In the genomic region with DNA sequence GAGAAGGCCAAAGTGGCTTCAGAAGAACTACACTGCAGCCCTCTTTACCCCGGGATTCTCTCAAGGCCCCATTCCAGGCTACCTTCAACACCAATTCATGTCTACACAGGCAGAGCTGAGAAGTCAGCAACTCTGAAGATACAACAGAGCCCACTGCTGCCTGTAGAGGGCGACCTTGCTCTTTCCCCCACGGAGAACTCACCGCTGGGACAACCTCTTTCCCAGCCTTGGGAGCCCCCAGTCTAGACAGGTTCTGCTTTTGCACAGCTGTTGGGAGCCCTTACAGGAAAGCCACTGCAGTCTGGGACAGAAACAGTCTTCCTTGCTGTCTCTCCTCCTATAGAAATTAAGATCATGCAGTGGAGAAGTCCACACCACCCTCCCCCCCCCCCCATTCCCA, we compare ENCODE assay signal across 8 mouse cellular contexts. TPM values are rescaled to one million over a fixed set of nuclear protein-coding genes. Genes with fewer than 3 reads are reported as not detected.
A peak's percentile ranks its signal among the peaks of the same experiment; 100 is the strongest.
DNase-seq lines count a peak whose midpoint lies in the region; ATAC-seq and TF ChIP-seq lines count a peak whose summit lies in the region.

No protein-coding gene starts in this region.

- no peak for ATAC-seq in forebrain, embryonic 16.5 days
- ATAC-seq in intestine, embryonic 15.5 days, result peak; percentile 63; the same call in 1 of the 2 replicates
- ATAC-seq in midbrain, embryonic 13.5 days, result 0 out of 2 replicates have a peak, but pooled peaks have one; percentile 9

- H3K4me1 ChIP-seq in forebrain, embryonic 10.5 days, result peaks cover 10% of the 10 kb centered on the region
- H3K4me1 ChIP-seq in forebrain, embryonic 16.5 days (replicated peaks; ENCODE audit: control insufficient read depth, insufficient read depth, low read length), result no peaks in the 10 kb centered on the region
- peaks cover 10% of the 10 kb centered on the region for H3K4me1 ChIP-seq in bone marrow macrophage, adult 2 months (ENCODE audit: control insufficient read depth, insufficient read depth, low read length)
- no peaks in the 10 kb centered on the region for H3K4me1 ChIP-seq in intestine, embryonic 15.5 days (replicated peaks)
- no peaks in the 10 kb centered on the region for H3K4me1 ChIP-seq in midbrain, embryonic 13.5 days (replicated peaks)

- H3K4me2 ChIP-seq in forebrain, embryonic 16.5 days (ENCODE audit: low read length), result no peak overlapping the region
- H3K4me2 ChIP-seq in intestine, embryonic 15.5 days (replicated peaks), result no peak overlapping the region
- no peak overlapping the region for H3K4me2 ChIP-seq in midbrain, embryonic 13.5 days (replicated peaks)

- intact Hi-C loops in left cerebral cortex, postnatal 14 days (cut with DNase I), result loop anchor here (2.0 to 5.0 kb wide), 2 partner anchors 59 to 72 kb away; partner anchors contain the start of gene Tagap

- H3K9me3 ChIP-seq in forebrain, embryonic 10.5 days, result no peaks in the 10 kb centered on the region
- no peaks in the 10 kb centered on the region for H3K9me3 ChIP-seq in forebrain, embryonic 16.5 days (ENCODE audit: control insufficient read depth, low read length)
- no peaks in the 10 kb centered on the region for H3K9me3 ChIP-seq in intestine, embryonic 15.5 days
- no peaks in the 10 kb centered on the region for H3K9me3 ChIP-seq in midbrain, embryonic 13.5 days

- H3K27ac ChIP-seq in forebrain, embryonic 10.5 days, result peak overlapping the region; percentile 35; the same call in 1 of the 2 replicates
- H3K27ac ChIP-seq in forebrain, embryonic 16.5 days (ENCODE audit: low read length), result no peak overlapping the region
- H3K27ac ChIP-seq in bone marrow macrophage, adult 2 months (ENCODE audit: insufficient read depth, low read depth, low read length), result peak overlapping the region; percentile 13; the same call in 1 of the 2 replicates
- no peak overlapping the region for H3K27ac ChIP-seq in intestine, embryonic 15.5 days
- H3K27ac ChIP-seq in midbrain, embryonic 13.5 days, result no peak overlapping the region

- no peaks in the 10 kb centered on the region for H3K36me3 ChIP-seq in forebrain, embryonic 10.5 days (replicated peaks)
- no peaks in the 10 kb centered on the region for H3K36me3 ChIP-seq in forebrain, embryonic 16.5 days (ENCODE audit: control insufficient read depth, insufficient read depth)
- H3K36me3 ChIP-seq in intestine, embryonic 15.5 days, result no peaks in the 10 kb centered on the region
- H3K36me3 ChIP-seq in midbrain, embryonic 13.5 days, result no peaks in the 10 kb centered on the region

- no peak for TF ChIP-seq POLR2A in bone marrow macrophage, adult 2 months (IDR thresholded peaks at IDR 0.05; ENCODE audit: borderline replicate concordance, low read depth, low read length)

- peak; percentile 51 for DNase-seq in forebrain, embryonic 10.5 days (ENCODE audit: extremely low spot score, low spot score)
- DNase-seq in forelimb bud, embryonic 11.5 days (ENCODE audit: low read depth, low spot score), result peak; percentile 75
- DNase-seq in left cerebral cortex, postnatal 14 days (ENCODE audit: low spot score in 2 of 2), result peak; percentile 84 to 87
- DNase-seq in spleen, postnatal 36 days (ENCODE audit: low spot score in 2 of 2), result peak; percentile 73

- H3K4me3 ChIP-seq in forebrain, embryonic 10.5 days, result no peak overlapping the region
- no peak overlapping the region for H3K4me3 ChIP-seq in forebrain, embryonic 16.5 days (replicated peaks; ENCODE audit: low read length)
- no peak overlapping the region for H3K4me3 ChIP-seq in bone marrow macrophage, adult 2 months (ENCODE audit: insufficient read depth, low read length)
- no peak overlapping the region for H3K4me3 ChIP-seq in intestine, embryonic 15.5 days (replicated peaks)
- no peak overlapping the region for H3K4me3 ChIP-seq in midbrain, embryonic 13.5 days (replicated peaks)

- H3K27me3 ChIP-seq in forebrain, embryonic 10.5 days (ENCODE audit: poor library complexity, severe bottlenecking), result no peaks in the 10 kb centered on the region
- H3K27me3 ChIP-seq in forebrain, embryonic 16.5 days (replicated peaks; ENCODE audit: control insufficient read depth, insufficient read depth, low read length), result no peaks in the 10 kb centered on the region
- H3K27me3 ChIP-seq in intestine, embryonic 15.5 days (replicated peaks), result no peaks in the 10 kb centered on the region
- H3K27me3 ChIP-seq in midbrain, embryonic 13.5 days, result no peaks in the 10 kb centered on the region

- peak; percentile 90 for TF ChIP-seq CTCF in bone marrow macrophage, adult 2 months (IDR thresholded peaks at IDR 0.05; ENCODE audit: low read depth, low read length)

- H3K9ac ChIP-seq in forebrain, embryonic 16.5 days (replicated peaks; ENCODE audit: low read depth, low read length), result no peak overlapping the region
- no peak overlapping the region for H3K9ac ChIP-seq in intestine, embryonic 15.5 days
- no peak overlapping the region for H3K9ac ChIP-seq in midbrain, embryonic 13.5 days (replicated peaks)

- 13% methylated on average over 4 of the region's 4 CpGs for WGBS in forebrain, embryonic 10.5 days
- WGBS in forebrain, embryonic 16.5 days, result 13% methylated on average over 4 of the region's 4 CpGs
- WGBS in intestine, embryonic 15.5 days, result 8% methylated on average over 4 of the region's 4 CpGs
- 12% methylated on average over 4 of the region's 4 CpGs for WGBS in midbrain, embryonic 13.5 days

RNA-seq across cellular contexts. Expression of gene Fndc1, which starts 41.5 kb away (rescaled TPM):
- polyA plus RNA-seq in forebrain, embryonic 10.5 days (2016; fragmentation: Nextera tagmentation; extraction: Ambion mirVana), result 0.64 and 0.82 TPM in 2 replicates
- 3.0 and 4.1 TPM in 2 replicates for polyA plus RNA-seq in forebrain, embryonic 16.5 days (2015; fragmentation: Nextera tagmentation; extraction: Ambion mirVana)
- 0.48 TPM in 1 of 2 replicates, not detected in the other for polyA plus RNA-seq in bone marrow macrophage, adult 2 months (2012; ENCODE audit: insufficient read depth, insufficient read length, missing spikeins)
- 11.4 and 14.2 TPM in 2 replicates for polyA plus RNA-seq in intestine, embryonic 15.5 days (2015; fragmentation: Nextera tagmentation; extraction: Ambion mirVana)
- total RNA-seq in left cerebral cortex, postnatal 14 days (2021), result 10 to 100 TPM in 1 of 2 experiments, 1 to 10 TPM in 1; 9.2 to 11.8 TPM
- 1.7 and 3.6 TPM in 2 replicates for polyA plus RNA-seq in midbrain, embryonic 13.5 days (2015; fragmentation: Nextera tagmentation; extraction: Ambion mirVana)

RNA-seq across cellular contexts. Expression of gene Tagap, which starts 57.2 kb away (rescaled TPM):
- polyA plus RNA-seq in forebrain, embryonic 10.5 days (2016; fragmentation: Nextera tagmentation; extraction: Ambion mirVana), result 0.29 and 0.37 TPM in 2 replicates
- 0.36 and 0.43 TPM in 2 replicates for polyA plus RNA-seq in forebrain, embryonic 16.5 days (2015; fragmentation: Nextera tagmentation; extraction: Ambion mirVana)
- 8.0 and 11.4 TPM in 2 replicates for polyA plus RNA-seq in bone marrow macrophage, adult 2 months (2012; ENCODE audit: insufficient read depth, insufficient read length, missing spikeins)
- 1.6 and 1.8 TPM in 2 replicates for polyA plus RNA-seq in intestine, embryonic 15.5 days (2015; fragmentation: Nextera tagmentation; extraction: Ambion mirVana)
- total RNA-seq in left cerebral cortex, postnatal 14 days (2021), result 1 to 10 TPM; 4.9 TPM
- 0.44 and 0.62 TPM in 2 replicates for polyA plus RNA-seq in midbrain, embryonic 13.5 days (2015; fragmentation: Nextera tagmentation; extraction: Ambion mirVana)

Comparison
In these comparisons a context has a peak if more than half of its experiments do, and no peak if none do; other contexts are left out.
1. H3K27ac ChIP-seq: peak in forebrain, embryonic 10.5 days (single experiment) and bone marrow macrophage, adult 2 months (single experiment); none in forebrain, embryonic 16.5 days (single experiment), intestine, embryonic 15.5 days (single experiment) and midbrain, embryonic 13.5 days (single experiment).
2. Peak in every context shown above with its lines, with median percentiles within 50 percentile points of each other: DNase-seq.